Mouse (Mus musculus): ENCODE data around the gene Ncmap. TPM values are rescaled to one million over a fixed set of nuclear protein-coding genes. Genes with fewer than 3 reads are reported as not detected.

Ncmap gene
- 0.16 and 0.22 TPM in 2 replicates for polyA plus RNA-seq (2015; fragmentation: Nextera tagmentation; extraction: Ambion mirVana)

- Histone ChIP-seq H3K9ac (peak within 1 kb of the TSS; percentile 34; the same call in 1 of the 2 replicates), H3K9me3 (replicated peaks) (no peaks in the 10 kb centered on the region), H3K27me3 (peaks cover 65% of the 10 kb centered on the region), H3K36me3 (no peaks in the 10 kb centered on the region), H3K4me3 (replicated peaks) (peak within 1 kb of the TSS; percentile 43), H3K4me1 (replicated peaks) (peaks cover 13% of the 10 kb centered on the region), H3K4me2 (peak within 1 kb of the TSS; percentile 59), H3K27ac (no peak within 1 kb of the TSS)
- WGBS (ENCODE audit: insufficient replicate concordance): 2% methylated on average over 29 of the region's 29 CpGs
- DNase-seq (no peak), ATAC-seq (ENCODE audit: low read depth) (no peak)
Measured at GRCm38 (mm10) chr4:135397991-135398390, at the start of gene Ncmap. Gene Ncmap, minus strand, starts transcription at chr4:135398227.

GRCm38 (mm10) chr4:135442473-135442872, 44.4 kb upstream of the Ncmap start:
- Histone ChIP-seq H3K9ac (no peak overlapping the region), H3K4me3 (replicated peaks) (no peak overlapping the region), H3K36me3 (no peaks in the 10 kb centered on the region), H3K9me3 (replicated peaks) (no peaks in the 10 kb centered on the region), H3K27me3 (no peaks in the 10 kb centered on the region), H3K4me2 (no peak overlapping the region), H3K4me1 (replicated peaks) (peaks cover 59% of the 10 kb centered on the region), H3K27ac (no peak overlapping the region)
- ATAC-seq (ENCODE audit: low read depth): no peak
- no peak for DNase-seq
- WGBS (ENCODE audit: insufficient replicate concordance): 46% methylated on average over 5 of the region's 5 CpGs

GRCm38 (mm10) chr4:135439904-135440522, 42.0 kb upstream of the Ncmap start:
- DNase-seq (peak; percentile 29), ATAC-seq (ENCODE audit: low read depth) (peak; percentile 76)
- Histone ChIP-seq H3K9ac (peak overlapping the region; percentile 65; the same call in 1 of the 2 replicates), H3K27me3 (no peaks in the 10 kb centered on the region), H3K4me2 (peak overlapping the region; percentile 69), H3K4me1 (replicated peaks) (peaks cover 72% of the 10 kb centered on the region), H3K9me3 (replicated peaks) (no peaks in the 10 kb centered on the region), H3K36me3 (no peaks in the 10 kb centered on the region), H3K4me3 (replicated peaks) (peak overlapping the region; percentile 43; the same call in 1 of the 2 replicates), H3K27ac (peak overlapping the region; percentile 96)
- WGBS (ENCODE audit: insufficient replicate concordance): 8% methylated on average over 9 of the region's 9 CpGs

- Histone ChIP-seq H3K4me1 (replicated peaks) (peaks cover 77% of the 10 kb centered on the region), H3K9me3 (replicated peaks) (no peaks in the 10 kb centered on the region), H3K9ac (peak overlapping the region; percentile 65), H3K27me3 (no peaks in the 10 kb centered on the region), H3K27ac (peak overlapping the region; percentile 96), H3K36me3 (no peaks in the 10 kb centered on the region), H3K4me3 (replicated peaks) (peak overlapping the region; percentile 43), H3K4me2 (peak overlapping the region; percentile 69)
- ATAC-seq (ENCODE audit: low read depth) (peak; percentile 95), DNase-seq (peak; percentile 66)
- WGBS (ENCODE audit: insufficient replicate concordance): under 1% methylated on average over 15 of the region's 15 CpGs
Measured at GRCm38 (mm10) chr4:135439188-135439647, 41.2 kb upstream of the Ncmap start.

GRCm38 (mm10) chr4:135437924-135438323, 39.9 kb upstream of the Ncmap start:
- H3K4me2 ChIP-seq: no peak overlapping the region
- H3K27ac ChIP-seq: peak overlapping the region; percentile 18; the same call in 1 of the 2 replicates
- DNase-seq: no peak
- H3K27me3 ChIP-seq: no peaks in the 10 kb centered on the region
- ATAC-seq (ENCODE audit: low read depth): no peak
- no peak overlapping the region for H3K4me3 ChIP-seq (replicated peaks)
- H3K4me1 ChIP-seq (replicated peaks): peaks cover 77% of the 10 kb centered on the region
- H3K9me3 ChIP-seq (replicated peaks): no peaks in the 10 kb centered on the region
- no peak overlapping the region for H3K9ac ChIP-seq
- H3K36me3 ChIP-seq: no peaks in the 10 kb centered on the region

- no peak for DNase-seq
- Histone ChIP-seq H3K27ac (no peak overlapping the region), H3K9ac (0 out of 2 replicates have a peak overlapping the region, but pooled peaks have one; percentile 0), H3K4me3 (replicated peaks) (no peak overlapping the region), H3K36me3 (no peaks in the 10 kb centered on the region), H3K4me2 (peak overlapping the region; percentile 19; the same call in 1 of the 2 replicates), H3K4me1 (replicated peaks) (peaks cover 76% of the 10 kb centered on the region), H3K9me3 (replicated peaks) (no peaks in the 10 kb centered on the region), H3K27me3 (no peaks in the 10 kb centered on the region; the same call in 1 of the 2 replicates)
- WGBS (ENCODE audit: insufficient replicate concordance): 28% methylated on average over 13 of the region's 13 CpGs
- ATAC-seq (ENCODE audit: low read depth): no peak
Measured at GRCm38 (mm10) chr4:135436291-135436690, 38.3 kb upstream of the Ncmap start.

GRCm38 (mm10) chr4:135434395-135434789, 36.4 kb upstream of the Ncmap start:
- no peaks in the 10 kb centered on the region for H3K36me3 ChIP-seq
- DNase-seq (no peak), ATAC-seq (ENCODE audit: low read depth) (no peak)
- peak overlapping the region; percentile 91 for H3K27ac ChIP-seq
- H3K9me3 ChIP-seq (replicated peaks): no peaks in the 10 kb centered on the region
- H3K4me2 ChIP-seq: peak overlapping the region; percentile 98
- peak overlapping the region; percentile 78 for H3K4me3 ChIP-seq (replicated peaks)
- peak overlapping the region; percentile 75 for H3K9ac ChIP-seq
- H3K4me1 ChIP-seq (replicated peaks): peaks cover 69% of the 10 kb centered on the region
- WGBS (ENCODE audit: insufficient replicate concordance): 37% methylated on average over 11 of the region's 11 CpGs
- H3K27me3 ChIP-seq: no peaks in the 10 kb centered on the region; the same call in 1 of the 2 replicates

GRCm38 (mm10) chr4:135433443-135434394, 35.7 kb upstream of the Ncmap start, which contains the start of gene Rcan3:
Gene Rcan3, minus strand, starts transcription at chr4:135433853.
- H3K27me3 ChIP-seq: no peaks in the 10 kb centered on the region; the same call in 1 of the 2 replicates
- ATAC-seq (ENCODE audit: low read depth) (peak; percentile 87), DNase-seq (peak; percentile 66)
- H3K9ac ChIP-seq: peak within 1 kb of the TSS; percentile 89
- H3K36me3 ChIP-seq: no peaks in the 10 kb centered on the region
- under 1% methylated on average over 78 of the region's 79 CpGs for WGBS (ENCODE audit: insufficient replicate concordance)
- H3K27ac ChIP-seq: peak within 1 kb of the TSS; percentile 91
- no peaks in the 10 kb centered on the region for H3K9me3 ChIP-seq (replicated peaks)
- peak within 1 kb of the TSS; percentile 78 for H3K4me3 ChIP-seq (replicated peaks)
- H3K4me1 ChIP-seq (replicated peaks): peaks cover 69% of the 10 kb centered on the region
- H3K4me2 ChIP-seq: peak within 1 kb of the TSS; percentile 98

- DNase-seq: no peak
- no peak for ATAC-seq (ENCODE audit: low read depth)
- WGBS (ENCODE audit: insufficient replicate concordance): 19% methylated on average over 10 of the region's 10 CpGs
- H3K4me3 ChIP-seq (replicated peaks): peak overlapping the region; percentile 78
- H3K36me3 ChIP-seq: no peaks in the 10 kb centered on the region
- H3K9ac ChIP-seq: peak overlapping the region; percentile 89
- H3K27ac ChIP-seq: peak overlapping the region; percentile 75
- H3K4me2 ChIP-seq: peak overlapping the region; percentile 98
- H3K27me3 ChIP-seq: no peaks in the 10 kb centered on the region; the same call in 1 of the 2 replicates
- H3K4me1 ChIP-seq (replicated peaks): peaks cover 62% of the 10 kb centered on the region
- no peaks in the 10 kb centered on the region for H3K9me3 ChIP-seq (replicated peaks)
Measured at GRCm38 (mm10) chr4:135433086-135433442, 35.0 kb upstream of the Ncmap start.

- Histone ChIP-seq H3K27ac (no peak overlapping the region), H3K4me3 (replicated peaks) (no peak overlapping the region), H3K4me2 (no peak overlapping the region), H3K36me3 (no peaks in the 10 kb centered on the region), H3K4me1 (replicated peaks) (peaks cover 39% of the 10 kb centered on the region), H3K9me3 (replicated peaks) (no peaks in the 10 kb centered on the region), H3K27me3 (no peaks in the 10 kb centered on the region; the same call in 1 of the 2 replicates), H3K9ac (no peak overlapping the region)
- WGBS (ENCODE audit: insufficient replicate concordance): 68% methylated on average over 8 of the region's 8 CpGs
- no peak for ATAC-seq (ENCODE audit: low read depth)
- no peak for DNase-seq
Measured at GRCm38 (mm10) chr4:135429990-135430760, 32.1 kb upstream of the Ncmap start.

Measured in liver, embryonic 13.5 days (tissue).